Mouse (Mus musculus) megakaryocyte progenitor cell, adult 5-6 weeks (primary cell): ENCODE measurements around the gene Gpt2. TPM values are rescaled to one million over a fixed set of nuclear protein-coding genes. Genes with fewer than 3 reads are reported as not detected.

Experiments
- ATAC-seq: replicated peaks from 2 replicates; pipeline ENCODE4 v1.8.0; 2016; ENCODE audit warnings: mild to moderate bottlenecking, moderate TSS enrichment, inconsistent platforms; ENCODE audit not compliant: poor library complexity
- total RNA-seq, 2 experiments: library from RNA; stranded (forward) in 1 of 2; stranded (reverse) in 1 of 2; fragments of 157-497, 149-512 nt in 1 of 2; fragments of 200-1000 nt in 1 of 2; gene quantifications; 2 replicates each; pipeline versions ENCODE4 v1.2.3 to v1.2.4; 2015 to 2017

Gene Gpt2
- total RNA-seq, 2 experiments from 2014 or later: 2.5 to 5.3 TPM

DNA sequence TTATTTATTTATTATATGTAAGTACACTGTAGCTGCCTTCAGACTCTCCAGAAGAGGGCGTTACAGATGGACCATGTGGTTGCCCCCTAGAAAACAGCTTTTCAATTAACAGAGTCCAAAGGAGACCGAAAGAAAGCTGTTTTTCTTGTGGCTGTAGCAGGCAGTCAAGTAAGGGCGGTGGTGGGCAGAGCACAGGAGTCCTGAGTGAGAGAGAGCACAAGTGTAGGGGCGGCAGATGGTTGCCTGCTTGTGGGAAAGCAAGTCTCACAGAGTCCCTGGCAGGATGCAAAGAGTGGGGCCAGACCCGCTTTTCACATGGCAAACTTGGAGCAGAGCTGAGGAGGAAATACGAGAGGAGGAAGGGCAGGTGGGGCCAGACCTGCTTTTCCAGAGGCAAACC is 9.9 kb upstream of the Gpt2 start:
- no peak for ATAC-seq

DNA sequence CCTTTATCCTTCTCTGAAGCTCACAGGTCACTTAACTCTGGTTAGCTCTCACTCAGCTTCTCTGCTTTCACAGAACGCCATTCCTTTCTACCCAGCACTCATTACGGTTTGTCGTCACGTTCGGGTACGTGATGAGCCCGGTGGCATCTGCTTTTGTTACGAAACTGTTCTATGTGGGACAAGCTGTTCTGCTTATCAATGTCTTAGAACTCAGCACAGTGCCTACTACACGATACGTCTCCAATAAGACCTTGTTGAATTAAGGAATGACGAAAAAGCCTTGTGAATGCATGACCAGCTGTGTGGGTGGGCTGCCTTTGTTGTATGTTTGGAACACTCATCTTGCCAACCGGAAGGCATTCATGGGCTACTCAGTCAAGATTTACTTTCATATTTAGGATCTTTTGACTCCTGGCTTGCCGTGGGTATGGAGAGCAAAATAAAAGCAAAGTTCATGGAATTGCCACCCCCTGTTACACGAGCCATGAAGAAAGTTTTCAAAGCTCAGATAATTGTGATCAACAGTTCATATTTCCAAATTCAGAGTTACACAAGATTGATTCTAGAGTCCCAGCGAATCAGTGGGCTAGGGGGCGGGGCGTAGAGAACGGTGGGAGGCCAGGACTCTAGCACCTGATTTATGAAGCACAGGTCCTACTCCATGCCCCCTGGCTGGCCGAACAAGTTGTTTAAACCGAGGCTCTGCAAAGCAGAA is 4.3 kb upstream of the Gpt2 start:
- no peak for ATAC-seq

DNA sequence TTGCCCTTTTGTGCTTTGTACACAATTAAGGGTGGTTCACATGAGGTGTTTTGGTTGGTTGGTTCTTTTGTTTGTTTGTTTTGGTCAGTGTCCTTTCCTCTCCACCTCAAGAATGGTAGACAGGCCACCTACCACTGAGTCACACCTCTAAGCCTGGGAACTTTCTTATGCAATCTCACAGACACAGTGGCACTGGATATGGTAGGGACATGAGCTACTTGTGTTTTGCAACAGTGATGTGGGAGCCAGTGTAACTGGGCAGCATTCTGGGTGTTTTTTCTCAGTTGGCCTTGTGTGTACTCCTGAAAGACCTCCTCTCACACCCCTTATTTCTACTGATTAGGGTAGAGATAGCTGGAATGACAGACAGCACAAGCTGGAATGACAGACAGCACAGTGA is 3.7 kb upstream of the Gpt2 start:
- ATAC-seq: no peak

DNA sequence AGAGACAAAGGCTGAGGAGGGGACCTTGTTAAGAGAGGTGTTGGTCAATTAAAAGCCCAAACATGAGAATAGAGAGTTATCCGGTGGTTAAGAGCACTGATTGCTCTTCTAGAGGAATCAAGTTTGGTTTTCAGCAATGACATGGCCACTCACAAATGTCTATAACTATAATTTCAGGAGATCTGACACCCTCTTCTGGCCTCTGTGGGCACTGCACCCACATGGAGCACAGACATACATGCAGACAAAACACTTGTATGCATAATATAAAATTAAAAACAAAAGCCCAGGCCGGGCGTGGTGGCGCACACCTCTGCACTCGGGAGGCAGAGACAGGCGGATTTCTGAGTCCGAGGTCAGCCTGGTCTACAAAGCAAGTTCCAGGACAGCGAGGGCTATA is 2.8 kb upstream of the Gpt2 start:
- no peak for ATAC-seq

DNA sequence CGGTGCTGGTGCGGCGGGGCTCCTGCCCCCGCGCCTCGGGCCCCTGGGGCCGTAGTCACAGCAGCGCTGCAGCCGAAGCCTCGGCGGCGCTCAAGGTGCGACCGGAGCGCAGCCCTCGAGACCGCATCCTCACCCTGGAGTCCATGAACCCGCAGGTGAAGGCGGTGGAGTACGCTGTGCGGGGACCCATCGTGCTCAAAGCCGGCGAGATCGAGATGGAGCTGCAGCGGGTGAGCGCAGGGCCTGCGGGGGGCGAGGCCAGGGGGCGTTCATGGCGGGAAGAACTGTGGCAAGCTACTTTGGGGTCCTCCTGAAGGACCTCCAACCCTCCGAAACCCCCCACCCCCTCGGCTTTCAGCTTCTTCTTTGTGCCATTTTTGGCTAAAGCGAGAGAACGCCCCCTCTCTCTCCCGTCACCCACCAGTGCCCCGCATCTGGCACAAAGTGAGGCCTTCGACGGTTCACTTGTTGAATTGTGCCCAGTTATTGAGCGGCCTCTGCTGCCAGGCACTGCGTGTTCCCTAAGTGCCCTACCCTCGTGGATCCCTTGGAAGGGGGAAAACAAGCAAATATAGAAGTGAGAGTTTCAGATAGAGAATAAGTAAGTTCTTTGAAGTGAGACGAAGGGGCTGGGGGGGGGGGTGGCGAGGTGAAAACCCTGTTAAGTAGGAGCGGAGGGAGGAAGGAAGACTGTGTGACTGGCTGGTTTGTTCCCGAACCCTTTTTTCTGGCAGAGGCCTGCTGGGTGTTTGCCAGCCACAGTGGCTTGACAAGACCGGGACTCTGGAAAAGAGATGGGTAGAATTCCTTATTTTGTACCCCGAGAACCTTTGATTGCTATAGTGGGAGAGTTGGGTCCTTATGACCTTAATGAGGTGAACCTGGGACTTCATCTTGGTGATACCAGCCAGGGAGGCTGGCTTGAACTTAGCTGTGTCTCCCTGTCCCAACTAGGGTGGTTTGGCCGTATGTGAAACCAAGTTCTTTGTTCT is 860 bp downstream of the Gpt2 start:
- no peak for ATAC-seq

DNA sequence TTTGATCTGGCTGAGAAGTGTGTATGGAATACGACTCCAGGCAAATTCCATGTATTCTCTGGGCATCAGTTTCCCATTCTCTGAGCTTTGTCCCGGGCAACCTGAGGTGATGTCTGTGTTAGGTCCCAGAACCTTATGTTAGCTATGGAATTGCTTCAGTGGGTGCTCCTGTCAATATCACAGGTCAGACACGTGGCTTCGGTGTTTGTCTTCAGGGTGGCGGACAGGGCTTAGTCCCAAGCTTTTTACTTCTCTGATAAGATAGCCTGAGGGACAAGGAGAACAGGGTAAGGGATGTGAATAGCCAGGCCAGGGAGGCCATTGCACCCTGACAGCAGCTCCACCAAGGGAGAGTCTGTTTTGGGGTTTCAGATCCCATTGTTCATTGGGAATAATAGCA is 3.7 kb downstream of the Gpt2 start:
- no peak for ATAC-seq

DNA sequence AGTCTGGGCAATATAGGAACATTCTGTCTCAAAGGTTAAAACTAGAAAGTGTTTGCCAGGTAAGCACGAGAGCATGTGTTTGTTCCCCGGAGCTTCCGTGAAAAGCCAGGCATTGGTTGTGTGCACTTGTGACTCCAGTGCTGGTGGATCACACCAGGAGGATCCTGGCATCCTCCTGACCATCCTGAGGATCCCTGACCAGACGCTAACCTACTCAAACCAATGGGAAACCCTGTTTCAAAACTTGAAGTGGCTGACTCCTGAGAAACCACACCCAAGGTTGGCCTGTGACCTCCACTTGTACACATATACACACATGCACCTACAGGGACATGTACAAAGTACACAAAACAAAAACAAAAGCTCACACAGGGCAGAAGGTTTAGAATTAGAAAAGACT is 4.4 kb downstream of the Gpt2 start:
- no peak for ATAC-seq

DNA sequence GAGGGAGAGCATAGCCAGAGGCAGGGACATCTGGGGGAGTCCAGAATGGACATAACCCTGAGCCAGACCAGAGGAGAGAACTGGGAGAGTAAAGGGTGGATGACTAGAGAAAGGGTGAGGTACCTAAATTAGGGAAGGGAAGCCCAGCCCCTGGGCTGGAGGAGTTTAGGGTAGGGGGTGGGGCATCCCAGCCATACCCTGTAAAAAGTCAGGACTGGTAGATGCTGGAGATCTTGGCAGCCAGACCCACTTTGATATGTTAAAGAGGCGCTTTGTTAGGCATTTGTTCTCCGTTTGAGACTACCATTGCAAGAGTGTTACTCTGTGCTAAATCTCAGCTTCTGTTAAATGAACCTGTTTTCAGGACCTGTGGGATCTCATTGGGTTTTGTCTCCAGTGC is 6.2 kb downstream of the Gpt2 start:
- ATAC-seq: no peak

DNA sequence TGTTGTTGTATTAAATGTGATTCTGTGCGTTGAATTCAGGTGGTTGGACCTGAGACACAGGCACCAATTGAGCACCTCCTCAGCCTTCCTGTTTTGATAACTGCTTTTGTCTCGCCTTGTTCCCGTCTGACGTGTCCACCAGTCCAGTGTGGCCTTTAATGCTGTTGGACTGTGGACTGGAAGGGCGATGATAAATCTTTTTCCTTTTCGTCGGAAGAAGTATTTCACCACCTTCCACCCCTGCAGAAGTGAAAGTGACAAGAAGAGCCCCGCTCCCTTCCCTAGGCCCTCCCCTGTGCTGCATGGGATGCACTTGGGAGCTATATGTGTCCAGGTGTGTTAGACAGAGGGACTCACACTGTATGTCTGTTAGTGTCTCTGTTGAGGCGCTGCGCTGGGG is 8.1 kb downstream of the Gpt2 start:
- peak; percentile 38 for ATAC-seq

DNA sequence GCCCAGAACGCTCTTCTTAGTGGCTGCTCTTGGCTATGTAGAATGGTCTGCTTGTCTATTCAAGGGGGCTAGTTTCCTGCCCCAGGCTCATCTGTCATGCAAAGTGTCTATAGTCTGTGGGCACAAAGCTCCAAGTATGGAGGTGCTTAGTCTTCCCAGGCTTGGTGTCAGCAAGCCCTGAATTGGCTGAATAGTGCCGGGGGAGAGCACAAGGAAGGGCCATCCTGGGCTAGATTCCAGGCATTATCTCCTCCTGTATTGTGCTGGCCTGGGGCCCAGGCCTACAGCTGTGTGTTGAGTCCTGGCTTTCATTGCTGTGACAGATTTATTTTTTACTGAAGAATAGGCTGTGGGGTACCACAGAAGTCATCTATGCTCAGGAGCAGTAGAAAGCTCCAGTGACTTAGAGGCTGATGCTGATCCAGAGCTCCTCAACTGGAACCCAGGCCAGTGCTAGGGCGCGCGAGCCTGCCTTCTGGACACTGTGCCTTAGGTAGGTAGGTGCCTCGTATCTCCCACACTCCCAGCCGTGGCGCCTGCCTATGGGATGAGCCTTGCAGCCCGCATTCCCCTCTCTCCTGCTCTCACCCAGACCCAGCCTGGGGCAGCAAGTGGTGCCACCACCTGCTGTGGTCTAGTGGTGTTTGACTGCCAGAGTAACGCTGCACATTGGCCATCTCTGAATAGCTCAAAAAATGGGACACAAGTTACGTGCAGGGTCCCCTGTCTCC is 8.7 kb downstream of the Gpt2 start:
- no peak for ATAC-seq

DNA sequence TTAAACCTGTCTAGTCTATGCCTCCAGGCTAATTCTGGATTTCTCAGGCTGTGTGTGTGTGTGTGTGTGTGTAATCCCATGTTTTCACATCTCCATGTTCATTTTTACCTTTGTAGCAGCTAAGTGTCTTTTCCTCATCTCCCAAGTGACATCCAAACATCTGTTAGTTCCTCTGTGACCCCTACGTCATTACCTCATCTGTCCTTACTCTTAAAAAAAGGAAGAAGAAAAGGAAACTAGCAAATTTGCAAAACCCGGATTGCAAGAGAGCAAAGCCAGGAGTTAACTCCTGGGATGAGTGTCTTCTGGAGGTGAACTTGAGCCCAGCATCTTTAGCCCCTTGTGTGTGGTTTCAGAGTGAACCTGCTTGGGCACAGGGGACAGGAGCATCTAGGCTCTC is 10.0 kb downstream of the Gpt2 start:
- peak; percentile 69 for ATAC-seq

DNA sequence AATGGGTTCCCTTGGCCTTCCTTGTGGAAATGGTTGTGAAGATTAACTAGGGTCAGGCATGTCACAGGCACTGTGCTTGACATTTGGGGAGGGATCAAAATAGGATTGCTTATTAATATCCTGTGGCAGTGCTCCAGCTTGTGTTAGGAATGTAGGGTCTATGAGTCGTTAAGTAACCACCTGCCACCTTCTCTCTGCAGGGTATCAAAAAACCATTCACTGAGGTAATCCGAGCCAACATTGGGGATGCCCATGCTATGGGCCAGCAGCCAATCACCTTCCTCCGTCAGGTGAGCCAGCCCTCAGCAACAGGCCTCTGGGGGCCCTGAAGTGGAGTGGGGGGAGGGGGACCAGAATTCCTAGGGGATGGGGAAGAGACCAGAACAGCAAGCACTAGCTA is 10.7 kb downstream of the Gpt2 start:
- no peak for ATAC-seq

DNA sequence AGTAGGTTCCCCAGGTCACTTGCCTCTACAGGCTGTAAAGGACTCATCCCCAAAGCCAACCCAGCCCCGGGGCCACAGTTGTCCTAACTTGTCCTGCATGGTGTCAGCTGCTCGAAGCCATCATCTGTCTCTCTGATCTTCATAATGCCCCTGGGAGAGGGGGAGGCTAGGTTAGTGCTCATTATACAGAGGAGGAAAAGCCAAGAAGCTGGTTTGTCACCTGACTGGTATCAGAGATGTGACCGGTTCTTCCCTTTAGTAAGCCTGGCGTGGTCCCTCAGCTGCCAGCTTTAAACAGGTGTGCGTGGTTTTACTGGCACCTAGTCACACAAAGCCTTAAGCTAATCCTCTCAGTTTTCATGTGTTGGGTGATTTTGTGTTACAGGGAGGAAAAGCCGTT is 12.3 kb downstream of the Gpt2 start:
- ATAC-seq: no peak

DNA sequence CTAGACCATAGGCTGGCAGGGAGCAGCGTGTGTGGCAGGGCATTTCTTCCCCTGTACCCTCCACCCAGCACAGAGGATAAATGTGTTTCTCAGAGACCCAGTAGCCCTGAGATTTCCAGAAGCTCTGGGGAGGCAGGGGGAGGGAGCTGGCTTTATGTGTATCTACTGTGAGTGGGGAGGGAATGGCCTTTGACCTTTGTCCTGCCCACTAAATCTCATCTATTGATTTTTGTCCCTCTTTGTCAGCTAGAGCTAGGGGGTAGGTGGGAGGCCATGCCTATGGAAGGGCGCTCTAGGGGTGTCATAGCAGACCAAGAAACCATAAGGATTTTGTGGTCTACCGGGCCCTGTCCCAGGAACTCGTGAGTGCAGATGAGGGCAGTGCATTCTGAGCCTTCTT is 14.2 kb downstream of the Gpt2 start:
- ATAC-seq: no peak

DNA sequence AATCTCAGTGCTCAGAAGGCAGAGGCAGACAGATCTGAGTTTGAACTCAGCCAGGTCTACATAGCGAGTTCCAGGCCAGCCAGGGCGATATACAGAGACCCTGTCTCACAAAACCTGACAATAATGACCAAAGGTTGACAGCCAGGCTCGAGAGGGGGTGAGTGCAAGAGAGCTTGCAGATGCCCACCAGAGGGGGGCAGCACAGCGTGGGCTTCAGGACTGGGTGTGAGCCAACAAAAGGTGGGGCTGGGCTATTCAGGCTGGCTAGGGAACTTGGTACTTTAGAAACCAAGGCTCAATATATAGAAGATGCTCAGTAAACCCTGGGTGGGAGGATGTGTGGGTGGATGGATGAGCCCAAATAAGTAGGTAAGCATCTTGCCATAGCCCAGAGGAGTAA is 16.3 kb downstream of the Gpt2 start:
- ATAC-seq: 0 out of 2 replicates have a peak, but pooled peaks have one; percentile 31

DNA sequence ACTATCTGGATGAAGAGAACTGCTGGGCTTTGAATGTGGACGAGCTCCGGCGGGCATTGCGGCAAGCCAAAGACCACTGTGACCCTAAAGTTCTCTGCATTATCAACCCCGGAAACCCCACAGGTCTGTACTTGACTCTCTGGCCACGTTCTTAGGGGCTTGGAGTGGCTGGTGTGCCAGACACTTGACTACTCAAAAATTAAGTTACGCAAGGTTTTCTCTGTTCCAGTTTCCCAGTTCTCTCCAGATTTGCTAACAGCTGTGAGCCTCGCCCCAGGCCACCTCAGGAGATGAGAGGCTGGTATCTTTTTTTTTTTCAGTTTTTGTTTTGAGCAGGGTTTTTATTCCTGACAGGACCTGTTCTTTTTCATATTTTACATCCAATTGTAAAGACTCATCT is 19.9 kb downstream of the Gpt2 start:
- no peak for ATAC-seq

DNA sequence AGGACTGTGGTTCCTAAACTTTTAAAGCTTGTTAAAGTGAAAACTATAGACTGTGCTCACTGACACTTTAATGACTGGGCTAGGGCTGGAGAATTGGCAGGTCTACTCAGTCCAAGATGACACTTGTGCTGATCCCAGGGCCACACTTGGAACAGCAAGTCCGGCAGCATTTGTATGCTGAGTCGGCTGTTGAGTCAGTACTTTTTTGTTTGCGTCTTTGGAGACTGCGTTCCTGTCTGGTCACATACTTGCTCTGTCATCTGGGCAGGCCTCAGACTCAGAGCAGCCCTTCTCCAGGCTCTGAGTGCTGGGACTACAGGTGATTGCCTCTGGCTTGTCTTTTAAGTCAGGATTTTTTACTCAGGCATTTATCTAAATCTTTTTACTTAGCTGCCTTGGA is 20.9 kb downstream of the Gpt2 start:
- ATAC-seq: no peak

DNA sequence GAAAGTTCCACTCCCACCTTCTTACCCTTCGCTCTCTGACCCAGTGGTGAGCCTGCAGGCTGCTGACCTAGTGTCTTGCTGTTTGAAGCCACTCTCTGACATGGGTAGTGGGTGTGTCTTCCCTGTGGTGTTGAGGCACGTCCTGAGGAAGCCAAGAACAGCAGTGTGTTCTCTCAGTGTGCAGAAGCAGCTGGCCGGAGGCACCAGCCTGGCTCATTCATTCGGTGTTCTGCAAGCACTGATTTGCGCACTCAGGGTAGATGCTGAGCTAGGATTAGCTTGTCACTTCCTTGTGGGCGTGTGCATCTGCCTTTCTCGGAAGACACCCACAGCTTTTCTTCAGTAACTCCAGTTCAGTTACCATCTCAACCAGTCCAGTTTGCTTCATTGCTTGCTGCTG is 23.0 kb downstream of the Gpt2 start:
- ATAC-seq: no peak

DNA sequence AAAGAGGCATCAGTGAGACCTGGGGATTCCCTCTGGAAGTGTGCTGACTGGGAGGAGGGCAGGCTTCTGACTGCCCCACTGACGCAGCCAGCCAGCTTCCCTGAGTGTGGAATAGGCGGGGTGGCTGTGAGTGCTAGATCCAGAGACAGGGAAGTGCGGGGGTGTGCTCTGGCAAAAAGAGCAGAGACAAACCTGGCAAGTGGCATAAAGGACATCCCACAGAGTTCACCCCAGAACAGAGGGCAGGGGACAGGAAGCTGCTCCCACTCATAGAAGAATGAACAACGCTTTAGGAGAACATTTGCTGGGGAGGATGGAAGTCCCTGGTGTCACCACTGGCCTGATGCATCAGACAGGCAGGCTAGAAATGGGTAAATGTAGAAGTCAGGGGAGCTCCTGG is 25.0 kb downstream of the Gpt2 start:
- no peak for ATAC-seq

DNA sequence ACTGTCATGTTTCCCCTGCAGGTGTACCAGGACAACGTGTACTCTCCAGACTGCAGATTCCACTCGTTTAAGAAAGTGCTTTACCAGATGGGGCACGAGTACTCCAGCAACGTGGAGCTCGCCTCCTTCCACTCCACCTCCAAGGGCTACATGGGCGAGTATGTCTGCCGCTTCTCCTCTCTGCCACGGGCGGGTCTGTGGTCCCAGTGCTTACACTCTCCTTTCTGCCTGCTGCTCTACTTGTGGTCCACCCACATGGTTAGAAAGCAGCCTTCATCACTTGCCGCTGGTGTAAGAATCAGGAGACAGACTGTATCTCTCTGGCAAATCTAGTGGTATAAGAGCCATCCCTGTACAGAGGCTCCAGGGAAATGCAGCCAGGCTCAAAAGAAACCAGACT is 25.6 kb downstream of the Gpt2 start:
- no peak for ATAC-seq

DNA sequence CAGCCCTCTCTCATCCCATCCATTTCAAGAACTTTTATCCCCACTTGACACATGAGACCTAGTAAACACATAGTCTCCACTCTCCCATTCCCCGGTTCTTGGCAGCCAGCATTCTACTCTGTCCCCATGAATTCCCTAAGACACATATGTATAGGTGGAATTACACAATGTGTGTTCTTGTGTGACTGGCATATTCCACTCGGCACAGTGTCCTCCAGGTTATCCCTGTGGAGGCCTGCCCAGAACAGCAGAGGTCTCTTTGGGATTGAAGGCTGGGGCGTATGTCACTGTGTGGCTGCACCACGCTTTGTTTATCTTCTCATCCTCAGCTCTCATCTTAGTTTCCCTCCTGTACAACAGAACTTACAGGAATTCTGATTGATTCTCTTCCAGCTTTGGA is 28.2 kb downstream of the Gpt2 start:
- no peak for ATAC-seq

DNA sequence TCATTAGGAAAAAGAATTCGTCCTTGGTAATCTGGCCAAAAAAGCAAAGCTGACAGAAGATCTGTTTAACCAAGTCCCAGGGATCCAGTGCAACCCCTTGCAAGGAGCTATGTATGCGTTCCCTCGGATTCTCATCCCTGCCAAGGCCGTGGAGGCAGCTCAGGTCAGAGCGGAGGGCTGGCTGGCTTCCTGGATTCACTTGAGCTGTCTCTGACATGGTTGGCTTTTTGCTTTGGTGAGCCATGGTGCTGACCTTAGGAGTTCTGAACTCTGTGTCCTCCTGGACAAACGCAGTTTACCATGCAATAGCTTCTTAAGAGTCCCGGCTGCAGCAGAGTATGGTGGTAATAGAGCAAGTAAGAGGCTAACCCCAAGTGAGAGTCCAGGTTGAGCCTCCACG is 29.0 kb downstream of the Gpt2 start:
- ATAC-seq: no peak
